Mouse (Mus musculus): Measurements from ENCODE around the gene Arxes2.

DNA sequence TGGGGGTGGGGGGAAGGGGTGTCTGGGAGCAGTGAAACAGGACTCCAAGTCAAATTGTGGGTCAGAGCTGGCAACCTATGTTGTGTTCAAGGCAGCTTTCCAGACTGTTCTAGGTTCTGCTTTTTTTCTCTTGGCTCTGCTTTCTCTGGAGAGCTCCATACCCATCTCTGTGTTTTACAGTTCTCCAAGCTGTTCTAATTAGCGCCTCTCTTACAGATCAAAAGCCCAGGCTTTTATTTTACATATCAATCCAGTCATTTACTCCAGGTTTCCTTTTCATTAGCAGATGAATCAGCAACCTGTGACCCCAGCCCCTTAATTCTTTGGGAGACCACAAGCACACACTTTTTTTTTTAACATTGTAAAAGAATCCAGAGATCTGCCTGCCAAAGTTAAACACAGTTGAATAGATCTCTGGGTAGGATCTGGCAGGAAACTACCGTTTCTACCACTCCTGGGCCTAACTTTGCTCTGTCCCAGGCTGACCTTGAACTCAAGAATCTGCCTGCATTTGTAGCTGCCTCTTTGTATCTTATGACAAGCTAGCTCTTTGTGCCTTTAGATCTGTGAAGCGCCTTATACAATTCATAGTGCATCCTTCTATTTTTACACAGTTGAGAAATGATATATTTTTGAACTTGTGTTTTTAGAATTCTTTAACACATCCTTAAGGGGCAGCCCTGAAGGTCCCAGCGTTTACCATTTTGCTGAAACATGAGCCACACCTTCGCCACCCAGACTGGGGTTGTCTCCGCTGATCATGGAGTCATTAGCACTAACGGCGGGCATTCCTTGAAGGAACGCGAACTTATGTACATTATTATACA lies 19.8 kb upstream of the Arxes2 start:
- TF ChIP-seq POLR2A (IDR thresholded peaks at IDR 0.05; ENCODE audit: control insufficient read depth in 1 of 2, insufficient read depth in 1 of 2, low read depth in 1 of 2, low read length in 2 of 2, poor library complexity in 1 of 2) (no peak), HCFC1 (IDR thresholded peaks at IDR 0.05; ENCODE audit: low read depth, low read length) (no peak), MYC (IDR thresholded peaks at IDR 0.05; ENCODE audit: low read depth, low read length) (no peak), CHD1 (IDR thresholded peaks at IDR 0.05; ENCODE audit: low read depth, low read length) (no peak), MEF2A (IDR thresholded peaks at IDR 0.05; ENCODE audit: extremely low read depth, insufficient replicate concordance, low read depth, low read length, poor library complexity, severe bottlenecking) (no peak), GATA1 (IDR thresholded peaks at IDR 0.05; ENCODE audit: low read depth, low read length) (no peak), TAL1 (IDR thresholded peaks at IDR 0.05; ENCODE audit: low read length) (no peak), BHLHE40 (IDR thresholded peaks at IDR 0.05; ENCODE audit: borderline replicate concordance, low read depth, low read length) (no peak), EP300 (IDR thresholded peaks at IDR 0.05; ENCODE audit: low read depth in 1 of 2, low read length in 2 of 2) (no peak)

Data from MEL (cell line).